In the genomic region with DNA sequence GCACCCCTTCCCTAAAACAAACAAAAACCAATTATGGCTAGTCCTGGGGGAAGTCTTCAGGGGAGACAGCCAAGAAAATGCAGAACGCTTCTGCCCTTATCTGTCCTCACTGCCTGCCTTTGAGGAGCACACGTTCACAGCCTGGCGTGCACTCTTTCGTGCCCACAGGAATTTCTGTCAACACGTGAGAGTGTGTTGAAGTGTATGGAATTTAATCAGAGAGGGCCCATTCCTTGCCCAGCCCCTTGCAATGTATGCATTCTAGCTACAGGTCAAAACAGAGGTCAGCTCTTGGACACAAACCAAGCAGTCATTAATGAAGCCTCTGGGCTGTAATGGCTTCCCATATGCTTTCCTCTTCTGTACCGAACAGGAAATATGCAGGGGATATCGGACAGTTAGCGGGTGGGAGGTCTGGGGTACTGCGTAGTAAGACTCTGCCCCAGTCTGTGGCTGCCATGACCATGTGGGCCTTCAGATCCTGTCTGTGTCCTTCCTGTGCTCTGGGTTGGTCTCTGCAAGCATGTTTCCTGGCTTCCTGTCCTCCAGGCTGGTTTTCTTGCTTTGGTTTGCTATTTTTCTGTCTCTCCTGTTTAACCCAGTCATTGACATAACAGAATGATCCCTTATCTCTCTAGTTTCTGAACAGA, we compare ENCODE assay signal across 15 mouse cellular contexts.
DNase-seq lines count a peak whose midpoint lies in the region; ATAC-seq and TF ChIP-seq lines count a peak whose summit lies in the region.
"Had no signal": no experiment of that assay in that cellular context is flagged by ENCODE, and none has a peak within 500 bp of the region (broad histone marks: within the 10 kb centered on the region; RNA-seq: fewer than 3 reads in every experiment).

No protein-coding gene starts in this region.

- H3K27me3 ChIP-seq in heart, embryonic 12.5 days (replicated peaks) = no peaks in the 10 kb centered on the region
- no peaks in the 10 kb centered on the region for H3K27me3 ChIP-seq in lung, postnatal 0 days (replicated peaks; ENCODE audit: insufficient read depth, low read length)
- H3K27me3 ChIP-seq in MEL (ENCODE audit: control insufficient read depth in 1 of 2, insufficient read depth in 2 of 2, low read length in 2 of 2) = peaks cover 0 to 3% of the 10 kb centered on the region in 2 experiments; a peak in 2 of 4 replicates
- no peaks in the 10 kb centered on the region for H3K27me3 ChIP-seq in liver, embryonic 12.5 days (replicated peaks)
- H3K27me3 ChIP-seq: embryonic facial prominence, embryonic 15.5 days; forebrain, embryonic 15.5 days; limb, embryonic 15.5 days had no signal

- no peak for DNase-seq in heart, postnatal 25 days (ENCODE audit: low spot score)
- DNase-seq in lung, postnatal 0 days (ENCODE audit: low spot score) = peak; percentile 67
- no peak for DNase-seq in lung, postnatal 14 days
- peak; percentile 13 for DNase-seq in MEL (ENCODE audit: low read depth, low spot score)
- no peak for DNase-seq in left cerebral cortex, adult 11 months (ENCODE audit: low spot score)
- DNase-seq in urinary bladder, postnatal 4 days (ENCODE audit: low spot score in 2 of 2) = no peak
- DNase-seq: adrenal gland, postnatal 10 days; cerebellum, adult 11-12 months; kidney, adult 11 months; spleen, adult 18-20 months had no signal

- peak overlapping the region; percentile 79 for H3K27ac ChIP-seq in heart, embryonic 12.5 days (ENCODE audit: poor library complexity, severe bottlenecking)
- peak overlapping the region; percentile 69 for H3K27ac ChIP-seq in lung, postnatal 0 days (ENCODE audit: low read length)
- H3K27ac ChIP-seq in MEL (ENCODE audit: control insufficient read depth, low read depth, low read length) = no peak overlapping the region
- peak overlapping the region; percentile 65 for H3K27ac ChIP-seq in liver, embryonic 12.5 days
- H3K27ac ChIP-seq: embryonic facial prominence, embryonic 15.5 days; forebrain, embryonic 15.5 days; limb, embryonic 15.5 days had no signal

- H3K4me1 ChIP-seq in heart, embryonic 12.5 days (replicated peaks) = peaks cover 43% of the 10 kb centered on the region
- H3K4me1 ChIP-seq in lung, postnatal 0 days (ENCODE audit: insufficient read depth, low read depth, low read length) = peaks cover 10% of the 10 kb centered on the region; the same call in 1 of the 2 replicates
- peaks cover 0 to 3% of the 10 kb centered on the region in 2 experiments; a peak in 1 of 4 replicates for H3K4me1 ChIP-seq in MEL (ENCODE audit: control insufficient read depth in 1 of 2, insufficient read depth in 2 of 2, low read length in 2 of 2)
- H3K4me1 ChIP-seq in liver, embryonic 12.5 days = peaks cover 41% of the 10 kb centered on the region

- no peaks in the 10 kb centered on the region for H3K9me3 ChIP-seq in heart, embryonic 12.5 days (replicated peaks)
- no peaks in the 10 kb centered on the region; the same call in 1 of the 2 replicates for H3K9me3 ChIP-seq in lung, postnatal 0 days (ENCODE audit: low read length)
- no peaks in the 10 kb centered on the region for H3K9me3 ChIP-seq in MEL (replicated peaks; ENCODE audit: insufficient read depth, low read length)
- H3K9me3 ChIP-seq in liver, embryonic 12.5 days (replicated peaks) = no peaks in the 10 kb centered on the region
- H3K9me3 ChIP-seq: embryonic facial prominence, embryonic 15.5 days; forebrain, embryonic 15.5 days; limb, embryonic 15.5 days had no signal

- ATAC-seq in heart, embryonic 12.5 days (ENCODE audit: insufficient number of reproducible peaks, low FRiP score) = peak; percentile 65; the same call in 1 of the 2 replicates
- peak; percentile 92 for ATAC-seq in lung, postnatal 0 days
- ATAC-seq in liver, embryonic 12.5 days = peak; percentile 47; the same call in 1 of the 2 replicates
- ATAC-seq: forebrain, embryonic 15.5 days had no signal

- no peak for TF ChIP-seq CTCF in lung, postnatal 0 days (IDR thresholded peaks at IDR 0.05)
- TF ChIP-seq CTCF in MEL (IDR thresholded peaks at IDR 0.05 in 2 of 3, conservative IDR thresholded peaks at IDR 0.05 in 1 of 3; ENCODE audit: control insufficient read depth in 1 of 3, insufficient read depth in 1 of 3, low read depth in 2 of 3, low read length in 3 of 3, poor library complexity in 1 of 3, severe bottlenecking in 1 of 3) = no peak

- H3K36me3 ChIP-seq in heart, embryonic 12.5 days = no peaks in the 10 kb centered on the region
- no peaks in the 10 kb centered on the region for H3K36me3 ChIP-seq in lung, postnatal 0 days (ENCODE audit: insufficient read depth, low read length)
- H3K36me3 ChIP-seq in MEL (ENCODE audit: control insufficient read depth in 1 of 2, insufficient read depth in 2 of 2, low read length in 2 of 2) = no peaks in the 10 kb centered on the region
- H3K36me3 ChIP-seq in liver, embryonic 12.5 days = no peaks in the 10 kb centered on the region
- H3K36me3 ChIP-seq: embryonic facial prominence, embryonic 15.5 days; forebrain, embryonic 15.5 days; limb, embryonic 15.5 days had no signal

- TF ChIP-seq POLR2A in MEL (IDR thresholded peaks at IDR 0.05; ENCODE audit: control insufficient read depth in 1 of 2, insufficient read depth in 1 of 2, low read depth in 1 of 2, low read length in 2 of 2, poor library complexity in 1 of 2) = no peak

- intact Hi-C loops in heart, postnatal 25 days (cut with DNase I) = no loop called here

- H3K4me3 ChIP-seq in heart, embryonic 12.5 days = no peak overlapping the region
- no peak overlapping the region for H3K4me3 ChIP-seq in lung, postnatal 0 days (ENCODE audit: low read depth, low read length)
- no peak overlapping the region for H3K4me3 ChIP-seq in MEL (ENCODE audit: control insufficient read depth in 1 of 2, insufficient read depth in 1 of 2, low read depth in 2 of 2, low read length in 2 of 2)
- no peak overlapping the region for H3K4me3 ChIP-seq in liver, embryonic 12.5 days
- H3K4me3 ChIP-seq: embryonic facial prominence, embryonic 15.5 days; forebrain, embryonic 15.5 days; limb, embryonic 15.5 days had no signal

- WGBS in heart, embryonic 12.5 days = 18% methylated on average over 9 of the region's 9 CpGs
- WGBS in lung, postnatal 0 days = 16% methylated on average over 9 of the region's 9 CpGs
- WGBS in liver, embryonic 12.5 days (ENCODE audit: insufficient replicate concordance) = 22% methylated on average over 9 of the region's 9 CpGs

- H3K4me2 ChIP-seq in heart, embryonic 12.5 days = 0 out of 2 replicates have a peak overlapping the region, but pooled peaks have one; percentile 12
- H3K4me2 ChIP-seq in lung, postnatal 0 days (replicated peaks; ENCODE audit: low read depth, low read length) = no peak overlapping the region
- no peak overlapping the region for H3K4me2 ChIP-seq in liver, embryonic 12.5 days
- H3K4me2 ChIP-seq: embryonic facial prominence, embryonic 15.5 days; forebrain, embryonic 15.5 days; limb, embryonic 15.5 days had no signal

- no peaks in the 10 kb centered on the region for H3K79me2 ChIP-seq in MEL (ENCODE audit: control insufficient read depth, insufficient read depth, low read length, poor library complexity)

- TF ChIP-seq RAD21 in MEL (IDR thresholded peaks at IDR 0.05; ENCODE audit: low read depth, low read length) = no peak

- H3K9ac ChIP-seq in heart, embryonic 12.5 days = no peak overlapping the region
- H3K9ac ChIP-seq in lung, postnatal 0 days (replicated peaks; ENCODE audit: low read depth) = no peak overlapping the region
- H3K9ac ChIP-seq in MEL (ENCODE audit: control insufficient read depth, low read depth, low read length, poor library complexity, severe bottlenecking) = no peak overlapping the region
- peak overlapping the region; percentile 27; the same call in 1 of the 2 replicates for H3K9ac ChIP-seq in liver, embryonic 12.5 days
- H3K9ac ChIP-seq: embryonic facial prominence, embryonic 15.5 days; forebrain, embryonic 15.5 days; limb, embryonic 15.5 days had no signal

- TF ChIP-seq EP300 in lung, postnatal 0 days (IDR thresholded peaks at IDR 0.05) = peak; percentile 89
- TF ChIP-seq EP300 in MEL (IDR thresholded peaks at IDR 0.05; ENCODE audit: low read depth in 1 of 2, low read length in 2 of 2) = no peak

TF ChIP-seq in MEL, 35 proteins besides CTCF, POLR2A, EP300 and RAD21:
- TF ChIP-seq POLR2AphosphoS5 (IDR thresholded peaks at IDR 0.05; ENCODE audit: borderline replicate concordance, low read depth, low read length) = no peak
- no peak for TF ChIP-seq JUND (IDR thresholded peaks at IDR 0.05; ENCODE audit: low read depth, low read length)
- TF ChIP-seq TAL1 (IDR thresholded peaks at IDR 0.05; ENCODE audit: low read length) = no peak
- TF ChIP-seq MXI1 (IDR thresholded peaks at IDR 0.05; ENCODE audit: low read depth, low read length) = no peak
- TF ChIP-seq GATA1 (IDR thresholded peaks at IDR 0.05; ENCODE audit: low read depth, low read length) = no peak
- no peak for TF ChIP-seq SIN3A (IDR thresholded peaks at IDR 0.05; ENCODE audit: low read length)

Comparison
In these comparisons a context has a peak if more than half of its experiments do, and no peak if none do; other contexts are left out.
1. DNase-seq: peak in lung, postnatal 0 days (single experiment) and MEL (single experiment); none in heart, postnatal 25 days (single experiment), lung, postnatal 14 days (single experiment), left cerebral cortex, adult 11 months (single experiment) and urinary bladder, postnatal 4 days (0 of 2).
2. Peak in every context shown above with its lines, with median percentiles within 50 percentile points of each other: ATAC-seq.